Mouse (Mus musculus): ENCODE results near the gene Mindy4.

DNA sequence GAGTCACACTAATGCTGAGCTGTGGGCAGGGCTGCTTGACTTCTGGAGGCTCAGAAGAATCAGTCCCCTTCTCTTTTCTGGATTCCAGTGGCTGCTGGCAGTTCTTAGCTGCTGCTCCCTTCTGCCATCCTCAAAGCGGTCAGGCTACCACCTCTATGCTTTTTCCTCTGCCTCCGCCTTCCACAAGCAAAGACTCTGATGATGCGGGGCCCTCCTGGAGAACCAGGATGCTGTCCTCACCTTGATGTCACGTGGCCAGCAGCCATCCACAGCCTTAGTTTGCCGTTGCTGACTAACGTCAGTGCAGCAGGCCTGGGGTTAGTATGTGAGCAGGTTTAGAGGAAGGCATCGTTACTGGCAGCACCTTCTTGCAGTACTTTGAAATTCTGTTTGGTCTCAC, 28.9 kb downstream of the Mindy4 start:
- TF ChIP-seq POLR2A (IDR thresholded peaks at IDR 0.05; ENCODE audit: borderline replicate concordance, insufficient read depth, low read length) (no peak), CTCF (IDR thresholded peaks at IDR 0.05; ENCODE audit: borderline replicate concordance, insufficient read depth, low read depth, low read length) (no peak)
